Mouse (Mus musculus) MEL (cell line): ENCODE measurements around the gene F830045P16Rik. TPM values are rescaled to one million over a fixed set of nuclear protein-coding genes. Genes with fewer than 3 reads are reported as not detected.

ENCODE experiments used
- DNase-seq: peaks from one replicate; pipeline ENCODE4 v3.0.0; 2011; ENCODE audit warnings: low read depth, low spot score
- H3K27ac ChIP-seq: 2 replicates; pipeline ENCODE4 v1.5.1; 2012; ENCODE audit warnings: low read depth, mild to moderate bottlenecking, control low read depth, low read length, moderate library complexity; ENCODE audit not compliant: control insufficient read depth
- H3K27me3 ChIP-seq, 2 experiments: fragments of 150-350 bp in 1 of 2; sonication (generic) in 1 of 2; 2 replicates each; pipeline ENCODE4 v1.6.1; 2012; ENCODE audit warnings: low read length in 2 of 2, mild to moderate bottlenecking in 2 of 2, improper control_type of control experiment in 1 of 2, moderate library complexity in 1 of 2; ENCODE audit not compliant: insufficient read depth in 2 of 2, control insufficient read depth in 1 of 2
- H3K36me3 ChIP-seq, 2 experiments: 2 replicates each; pipeline ENCODE4 v1.6.1; 2012 to 2014; ENCODE audit warnings: low read length in 2 of 2, improper control_type of control experiment in 1 of 2, inconsistent platforms in 1 of 2, mild to moderate bottlenecking in 1 of 2; ENCODE audit not compliant: insufficient read depth in 2 of 2, control insufficient read depth in 1 of 2
- H3K4me1 ChIP-seq, 2 experiments: fragments of 150-350 bp in 1 of 2; sonication (generic) in 1 of 2; 2 replicates each; pipeline ENCODE4 v1.6.1; 2012; ENCODE audit warnings: low read length in 2 of 2, improper control_type of control experiment in 1 of 2, mild to moderate bottlenecking in 1 of 2; ENCODE audit not compliant: insufficient read depth in 2 of 2, control insufficient read depth in 1 of 2
- H3K4me3 ChIP-seq, 2 experiments: fragments of 150-350 bp in 1 of 2; sonication (generic) in 1 of 2; 2 replicates each; pipeline ENCODE4 v1.5.1; 2012; ENCODE audit warnings: low read depth in 2 of 2, low read length in 2 of 2, mild to moderate bottlenecking in 2 of 2, moderate library complexity in 2 of 2, control low read depth in 1 of 2, improper control_type of control experiment in 1 of 2; ENCODE audit not compliant: control insufficient read depth in 1 of 2, insufficient read depth in 1 of 2
- H3K79me2 ChIP-seq: 2 replicates; pipeline ENCODE4 v1.6.1; 2012; ENCODE audit warnings: mild to moderate bottlenecking, low read length, moderate library complexity; ENCODE audit not compliant: control insufficient read depth, poor library complexity, insufficient read depth
- H3K9ac ChIP-seq: 2 replicates; pipeline ENCODE4 v1.6.1; 2012; ENCODE audit warnings: low read depth, mild to moderate bottlenecking, control low read depth, low read length, moderate library complexity; ENCODE audit not compliant: control insufficient read depth, poor library complexity, severe bottlenecking
- H3K9me3 ChIP-seq: fragments of 150-350 bp; sonication (generic); replicated peaks from 2 replicates; pipeline ENCODE4 v1.6.1; 2012; ENCODE audit warnings: mild to moderate bottlenecking, low read length, improper control_type of control experiment, moderate library complexity; ENCODE audit not compliant: insufficient read depth
- CHD1 ChIP-seq: IDR thresholded peaks from 2 replicates; pipeline ENCODE4 v1.6.1; 2012; ENCODE audit warnings: low read depth, mild to moderate bottlenecking, inconsistent platforms, low read length, improper control_type of control experiment
- CHD2 ChIP-seq: IDR thresholded peaks from 2 replicates; pipeline ENCODE4 v1.6.1; 2011; ENCODE audit warnings: low read length, improper control_type of control experiment
- E2F4 ChIP-seq: IDR thresholded peaks from 2 replicates; pipeline ENCODE4 v1.6.1; 2011; ENCODE audit warnings: low read depth, low read length, improper control_type of control experiment, borderline replicate concordance
- ELF1 ChIP-seq: IDR thresholded peaks from 2 replicates; pipeline ENCODE4 v1.6.1; 2014; ENCODE audit warnings: low read depth, mild to moderate bottlenecking, inconsistent platforms, low read length, improper control_type of control experiment, moderate library complexity
- EP300 ChIP-seq, 2 experiments: IDR thresholded peaks; 2 replicates each; pipeline ENCODE4 v1.6.1; 2011; ENCODE audit warnings: improper control_type of control experiment in 2 of 2, low read length in 2 of 2, low read depth in 1 of 2, mild to moderate bottlenecking in 1 of 2
- GATA1 ChIP-seq: IDR thresholded peaks from 2 replicates; pipeline ENCODE4 v1.6.1; 2011; ENCODE audit warnings: low read depth, low read length, improper control_type of control experiment
- HCFC1 ChIP-seq: IDR thresholded peaks from 2 replicates; pipeline ENCODE4 v1.6.1; 2012; ENCODE audit warnings: low read depth, mild to moderate bottlenecking, inconsistent platforms, low read length, improper control_type of control experiment, moderate library complexity
- JUND ChIP-seq: IDR thresholded peaks from 2 replicates; pipeline ENCODE4 v1.6.1; 2011; ENCODE audit warnings: low read depth, mild to moderate bottlenecking, improper control_type of control experiment, low read length
- MAZ ChIP-seq: IDR thresholded peaks from 2 replicates; pipeline ENCODE4 v1.6.1; 2012; ENCODE audit warnings: low read depth, mild to moderate bottlenecking, inconsistent platforms, low read length, improper control_type of control experiment
- MEF2A ChIP-seq: IDR thresholded peaks from 2 replicates; pipeline ENCODE4 v1.6.1; 2014; ENCODE audit warnings: low read depth, mild to moderate bottlenecking, inconsistent platforms, low read length, improper control_type of control experiment; ENCODE audit not compliant: poor library complexity, insufficient replicate concordance, severe bottlenecking; ENCODE audit errors: extremely low read depth
- MYC ChIP-seq: IDR thresholded peaks from 2 replicates; pipeline ENCODE4 v1.6.1; 2011; ENCODE audit warnings: low read depth, mild to moderate bottlenecking, low read length, improper control_type of control experiment, moderate library complexity
- NELFE ChIP-seq: IDR thresholded peaks from 2 replicates; pipeline ENCODE4 v1.6.1; 2011; ENCODE audit warnings: low read depth, low read length, improper control_type of control experiment
- POLR2A ChIP-seq, 2 experiments: IDR thresholded peaks; 2 replicates each; pipeline ENCODE4 v1.6.1; 2011 to 2012; ENCODE audit warnings: low read length in 2 of 2, mild to moderate bottlenecking in 2 of 2, control low read depth in 1 of 2, improper control_type of control experiment in 1 of 2, low read depth in 1 of 2, moderate library complexity in 1 of 2; ENCODE audit not compliant: control insufficient read depth in 1 of 2, insufficient read depth in 1 of 2, poor library complexity in 1 of 2
- POLR2AphosphoS5 ChIP-seq: IDR thresholded peaks from 2 replicates; pipeline ENCODE4 v1.6.1; 2012; ENCODE audit warnings: low read depth, borderline replicate concordance, mild to moderate bottlenecking, inconsistent platforms, low read length, moderate library complexity, mixed read lengths
- RCOR1 ChIP-seq: IDR thresholded peaks from 2 replicates; pipeline ENCODE4 v1.6.1; 2012; ENCODE audit warnings: low read depth, mild to moderate bottlenecking, inconsistent platforms, low read length, improper control_type of control experiment
- SIN3A ChIP-seq: IDR thresholded peaks from 2 replicates; pipeline ENCODE4 v1.6.1; 2012; ENCODE audit warnings: low read length, improper control_type of control experiment, inconsistent platforms
- SMC3 ChIP-seq: IDR thresholded peaks from 2 replicates; pipeline ENCODE4 v1.6.1; 2011; ENCODE audit warnings: low read depth, low read length, improper control_type of control experiment
- UBTF ChIP-seq: IDR thresholded peaks from 2 replicates; pipeline ENCODE4 v1.6.1; 2012; ENCODE audit warnings: low read depth, mild to moderate bottlenecking, inconsistent platforms, low read length, improper control_type of control experiment, moderate library complexity, borderline replicate concordance; ENCODE audit not compliant: insufficient read depth
- USF1 ChIP-seq: IDR thresholded peaks from 2 replicates; pipeline ENCODE4 v1.6.1; 2014; ENCODE audit warnings: low read depth, mild to moderate bottlenecking, inconsistent platforms, low read length, improper control_type of control experiment, moderate library complexity
- ZMIZ1 ChIP-seq: IDR thresholded peaks from 2 replicates; pipeline ENCODE4 v1.6.1; 2012; ENCODE audit warnings: low read depth, mild to moderate bottlenecking, inconsistent platforms, low read length, improper control_type of control experiment, moderate library complexity
- ZNF384 ChIP-seq: IDR thresholded peaks from 2 replicates; pipeline ENCODE4 v1.6.1; 2012; ENCODE audit warnings: low read depth, mild to moderate bottlenecking, inconsistent platforms, low read length, improper control_type of control experiment
- polyA plus RNA-seq, 2 experiments: library from polyadenylated mRNA; stranded (reverse) in 1 of 2; unstranded in 1 of 2; fragments of >175 nt in 1 of 2; fragments of >200 nt in 1 of 2; gene quantifications; 2 replicates each; pipeline versions ENCODE4 v1.2.1 to v1.2.4; 2012; ENCODE audit warnings: low replicate concordance in 2 of 2, low read depth in 1 of 2; ENCODE audit not compliant: insufficient read length in 2 of 2, insufficient read depth in 1 of 2, missing spikeins in 1 of 2
- total RNA-seq: library from RNA; depleted of rRNA; stranded (reverse); fragments of 300-350 nt; gene quantifications from 2 replicates; pipeline ENCODE4 v1.2.3, GENCODE M21; 2012

The F830045P16Rik gene
- total and polyA plus RNA-seq, 3 experiments: not detected

- Histone ChIP-seq H3K27ac (no peak overlapping the region), H3K9me3 (no peaks in the 10 kb centered on the region), H3K4me3 (no peak overlapping the region), H3K4me1 (peaks cover 0 to 11% of the 10 kb centered on the region in 2 experiments; a peak in 2 of 4 replicates), H3K9ac (no peak overlapping the region), H3K27me3 (no peaks in the 10 kb centered on the region), H3K79me2 (no peaks in the 10 kb centered on the region), H3K36me3 (peaks cover 0 to 9% of the 10 kb centered on the region in 2 experiments; a peak in 2 of 4 replicates)
- TF ChIP-seq RCOR1 (no peak), MAZ (no peak), ZNF384 (no peak), E2F4 (no peak), USF1 (no peak), SMC3 (no peak), MEF2A (no peak), ELF1 (no peak), GATA1 (no peak), CHD2 (no peak)
- no peak for DNase-seq
Measured at GRCm38 (mm10) chr2:129411651-129412050, 124.8 kb downstream of the F830045P16Rik start.

- Histone ChIP-seq H3K9me3 (no peaks in the 10 kb centered on the region), H3K4me1 (peaks cover 0 to 11% of the 10 kb centered on the region in 2 experiments; a peak in 2 of 4 replicates), H3K27ac (no peak overlapping the region), H3K79me2 (no peaks in the 10 kb centered on the region), H3K9ac (no peak overlapping the region), H3K4me3 (no peak overlapping the region), H3K27me3 (no peaks in the 10 kb centered on the region), H3K36me3 (peaks cover 0 to 9% of the 10 kb centered on the region in 2 experiments; a peak in 2 of 4 replicates)
- TF ChIP-seq SIN3A: no peak
- no peak for TF ChIP-seq NELFE
- no peak for TF ChIP-seq POLR2A (IDR thresholded peaks at IDR 0.05; ENCODE audit: control insufficient read depth in 1 of 2, insufficient read depth in 1 of 2, low read depth in 1 of 2, low read length in 2 of 2, poor library complexity in 1 of 2)
- TF ChIP-seq HCFC1: no peak
- TF ChIP-seq ZMIZ1: no peak
- no peak for TF ChIP-seq POLR2AphosphoS5
- no peak for TF ChIP-seq JUND
- no peak for TF ChIP-seq UBTF
- TF ChIP-seq GATA1: no peak
- no peak for TF ChIP-seq EP300 (IDR thresholded peaks at IDR 0.05; ENCODE audit: low read depth in 1 of 2, low read length in 2 of 2)
- TF ChIP-seq E2F4: no peak
- TF ChIP-seq MYC: no peak
- TF ChIP-seq ELF1: no peak
- no peak for TF ChIP-seq CHD1
- DNase-seq: no peak
Measured at GRCm38 (mm10) chr2:129410344-129410743, 126.1 kb downstream of the F830045P16Rik start.
